ENCODE assay signal across 19 mouse cellular contexts in the genomic region with DNA sequence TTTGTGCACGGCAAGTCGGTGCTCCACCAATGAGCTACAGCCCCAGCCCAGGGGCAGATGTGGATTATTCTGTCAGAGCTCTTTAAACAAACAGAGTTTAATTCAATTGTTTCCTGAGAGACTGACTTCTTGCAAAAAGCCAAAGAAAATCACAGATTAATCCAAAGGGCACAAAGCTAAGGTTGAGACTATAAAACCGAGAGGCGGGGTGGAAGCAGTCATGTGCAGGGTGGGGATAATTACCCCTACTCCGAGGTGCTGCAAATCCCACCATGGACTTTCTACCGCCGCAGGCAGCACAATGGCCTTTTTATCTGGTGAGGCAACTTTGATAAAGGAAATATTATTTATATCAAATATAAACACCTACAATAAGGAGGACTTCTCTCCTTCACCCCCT. TPM values are rescaled to one million over a fixed set of nuclear protein-coding genes. Genes with fewer than 3 reads are reported as not detected.
"Had no signal": no experiment of that assay in that cellular context is flagged by ENCODE, and none has a peak within 500 bp of the region (broad histone marks: within the 10 kb centered on the region; RNA-seq: fewer than 3 reads in every experiment).

No protein-coding gene starts in this region.

- ATAC-seq: liver, postnatal 0 days; lung, postnatal 0 days; midbrain, embryonic 15.5 days had no signal

- H3K27ac ChIP-seq: lung, embryonic 15.5 days; macrophage; midbrain, embryonic 12.5 days; midbrain, embryonic 15.5 days; neural tube, embryonic 12.5 days; stomach, embryonic 15.5 days; stomach, postnatal 0 days had no signal

- H3K9ac ChIP-seq: liver, postnatal 0 days; lung, embryonic 15.5 days; midbrain, embryonic 12.5 days; midbrain, embryonic 15.5 days; neural tube, embryonic 12.5 days; stomach, embryonic 15.5 days had no signal

- H3K9me3 ChIP-seq: lung, embryonic 15.5 days; midbrain, embryonic 12.5 days; midbrain, embryonic 15.5 days; neural tube, embryonic 12.5 days; stomach, embryonic 15.5 days had no signal

- DNase-seq: liver, postnatal 0 days; lung, adult 2 months; lung, postnatal 14 days; lung, postnatal 36 days; right cerebral cortex, postnatal 14 days; thymus, adult 2 months; thymus, postnatal 25 days; thymus, postnatal 4 days had no signal

- H3K4me1 ChIP-seq: lung, embryonic 15.5 days; midbrain, embryonic 12.5 days; midbrain, embryonic 15.5 days; neural tube, embryonic 12.5 days; stomach, embryonic 15.5 days had no signal

- H3K36me3 ChIP-seq: lung, embryonic 15.5 days; midbrain, embryonic 12.5 days; midbrain, embryonic 15.5 days; neural tube, embryonic 12.5 days; stomach, embryonic 15.5 days had no signal

- H3K27me3 ChIP-seq: lung, embryonic 15.5 days; midbrain, embryonic 15.5 days; neural tube, embryonic 12.5 days; stomach, embryonic 15.5 days had no signal

- H3K4me3 ChIP-seq: lung, embryonic 15.5 days; megakaryocyte, embryonic 14.5 days; midbrain, embryonic 12.5 days; midbrain, embryonic 15.5 days; neural tube, embryonic 12.5 days; stomach, embryonic 15.5 days had no signal

- H3K4me2 ChIP-seq: lung, embryonic 15.5 days; midbrain, embryonic 12.5 days; midbrain, embryonic 15.5 days; neural tube, embryonic 12.5 days; stomach, embryonic 15.5 days had no signal

RNA-seq across cellular contexts. Expression of a gene that starts 8.3 kb away (rescaled TPM):
- total RNA-seq: monocyte, adult 5-6 weeks; neutrophil, adult 5-6 weeks had no signal
- polyA plus RNA-seq: macrophage had no signal
